Mouse (Mus musculus) E14TG2a.4 (cell line): ENCODE measurements around the gene Myo1a.
"Not testable (repeated sequence)": the region's sequence is repeated elsewhere in the genome, so short reads cannot be mapped to it uniquely, and the experiment has no call there.

ENCODE experiments used
- H3K27me3 ChIP-seq: 2 replicates; pipeline ENCODE4 v1.6.1; 2014; ENCODE audit warnings: low read length, control low read depth; ENCODE audit not compliant: insufficient read depth
- H3K36me3 ChIP-seq: 2 replicates; pipeline ENCODE4 v1.6.1; 2014; ENCODE audit warnings: low read length, control low read depth; ENCODE audit not compliant: insufficient read depth
- H3K4me1 ChIP-seq: replicated peaks from 2 replicates; pipeline ENCODE4 v1.6.1; 2014; ENCODE audit warnings: low read depth, low read length, control low read depth
- H3K4me3 ChIP-seq: replicated peaks from 2 replicates; pipeline ENCODE4 v1.5.1; 2014; ENCODE audit warnings: mild to moderate bottlenecking, low read length
- H3K9me3 ChIP-seq: 2 replicates; pipeline ENCODE4 v1.6.1; 2014; ENCODE audit warnings: low read length, control low read depth
- CTCF ChIP-seq: conservative IDR thresholded peaks from 2 replicates; pipeline ENCODE4 v1.5.1; 2014; ENCODE audit warnings: low read length
- NANOG ChIP-seq: IDR thresholded peaks from 2 replicates; pipeline ENCODE4 v1.6.1; 2014; ENCODE audit warnings: borderline replicate concordance, low read length, mixed read lengths
- POU5F1 ChIP-seq: IDR thresholded peaks from 2 replicates; pipeline ENCODE4 v1.6.1; 2014; ENCODE audit warnings: low read length, borderline replicate concordance

The Myo1a gene

DNA sequence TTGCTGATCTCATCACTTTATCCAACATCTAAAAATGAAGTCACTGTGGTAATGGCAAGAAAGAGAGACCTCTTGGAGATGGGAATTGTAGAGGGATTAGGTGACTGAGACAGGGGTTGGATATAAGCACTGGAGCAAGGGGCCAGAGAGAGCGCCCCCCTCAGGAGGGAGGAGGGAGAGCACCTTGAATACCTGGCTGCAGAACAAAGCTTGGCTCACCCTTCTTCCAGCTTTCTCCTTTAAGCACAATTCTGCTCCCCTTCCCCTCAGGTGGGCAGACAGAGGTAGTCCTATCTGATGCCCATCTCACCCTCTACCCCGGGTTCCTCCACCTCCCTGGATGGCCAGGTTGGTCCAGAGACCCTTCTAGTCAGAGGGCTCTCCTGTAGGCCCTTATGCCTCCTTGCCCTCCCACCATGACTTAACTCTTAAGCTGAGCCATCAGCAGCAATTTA, at the start of gene Myo1a:
TSS of gene Myo1a (plus strand) at position 405 of the 455 bp plus-strand sequence.
- Histone ChIP-seq H3K27me3 (peaks cover 8% of the 10 kb centered on the region), H3K9me3 (no peaks in the 10 kb centered on the region), H3K4me1 (peaks cover 62% of the 10 kb centered on the region), H3K36me3 (peaks cover 8% of the 10 kb centered on the region), H3K4me3 (no peak within 1 kb of the TSS)
- TF ChIP-seq CTCF (peak; percentile 62), POU5F1 (no peak)

- H3K4me1 ChIP-seq = peaks cover 89% of the 10 kb centered on the region
- H3K27me3 ChIP-seq, H3K9me3 ChIP-seq: not testable (repeated sequence)
- H3K4me3 ChIP-seq = peak overlapping the region; percentile 87
- peaks cover 25% of the 10 kb centered on the region for H3K36me3 ChIP-seq
Measured at GRCm38 (mm10) chr10:127657617-127658016, 47.4 kb upstream of the Myo1a start.

- H3K36me3 ChIP-seq = peaks cover 29% of the 10 kb centered on the region
- TF ChIP-seq CTCF = no peak
- no peak for TF ChIP-seq POU5F1
- no peak for TF ChIP-seq NANOG
Measured at GRCm38 (mm10) chr10:127658076-127658475, 46.9 kb upstream of the Myo1a start.

GRCm38 (mm10) chr10:127659551-127659950, 45.4 kb upstream of the Myo1a start:
- Histone ChIP-seq H3K4me3 (0 out of 2 replicates have a peak overlapping the region, but pooled peaks have one; percentile 87), H3K27me3 (peaks cover 11% of the 10 kb centered on the region)
- no peak for TF ChIP-seq CTCF

More at GRCm38 (mm10) chr10:127658076-127658475, 46.9 kb upstream of the Myo1a start:
- peaks cover 89% of the 10 kb centered on the region for H3K4me1 ChIP-seq
- H3K4me3 ChIP-seq = peak overlapping the region; percentile 87
- H3K27me3 ChIP-seq = no peaks in the 10 kb centered on the region; the same call in 1 of the 2 replicates
- H3K9me3 ChIP-seq = no peaks in the 10 kb centered on the region

GRCm38 (mm10) chr10:127661291-127661914, 43.6 kb upstream of the Myo1a start:
- TF ChIP-seq POU5F1 (no peak), CTCF (no peak), NANOG (no peak)
- H3K4me1 ChIP-seq = peaks cover 93% of the 10 kb centered on the region

More at GRCm38 (mm10) chr10:127659551-127659950, 45.4 kb upstream of the Myo1a start:
- Histone ChIP-seq H3K36me3 (peaks cover 43% of the 10 kb centered on the region), H3K4me1 (peaks cover 90% of the 10 kb centered on the region), H3K9me3 (no peaks in the 10 kb centered on the region)

DNA sequence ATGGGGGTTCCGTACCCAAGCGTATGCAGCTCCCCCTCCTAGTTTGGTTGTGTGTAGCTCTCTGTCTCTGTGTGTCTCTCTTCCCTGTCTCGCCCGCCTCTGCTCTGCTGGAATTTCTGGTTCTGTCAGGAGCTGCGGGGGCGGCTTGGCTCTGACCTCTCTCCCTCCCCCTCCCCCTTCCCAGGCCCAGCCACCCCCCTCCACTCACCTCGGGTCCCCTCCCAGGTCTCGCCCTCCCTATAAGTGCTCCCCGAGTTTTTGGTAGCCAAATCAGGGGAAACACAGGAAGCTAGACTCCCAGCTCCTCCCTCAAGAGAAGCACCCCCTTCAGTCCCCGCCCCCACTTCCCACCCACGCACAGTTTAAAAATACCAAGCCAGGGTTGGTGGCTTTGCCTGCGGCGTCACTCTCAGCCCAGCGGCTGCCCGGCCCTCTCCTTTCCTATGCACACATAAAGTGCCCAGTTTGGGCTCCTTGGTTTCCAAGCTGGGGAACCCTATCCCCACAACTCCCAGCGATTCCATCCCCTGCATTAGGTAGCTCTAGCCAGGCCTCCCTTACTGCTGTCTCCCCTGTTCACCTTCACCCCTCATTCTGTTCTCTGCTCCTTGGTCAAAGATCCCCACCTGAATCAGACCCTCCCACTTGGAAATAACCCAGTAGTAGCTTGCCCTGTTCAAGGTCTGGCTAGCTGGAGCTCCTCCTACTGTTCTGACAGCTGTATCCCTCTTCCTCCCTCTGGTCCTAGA, 42.9 kb upstream of the Myo1a start:
- peak overlapping the region; percentile 65 for H3K4me3 ChIP-seq
- H3K9me3 ChIP-seq = no peaks in the 10 kb centered on the region
- no peak for TF ChIP-seq POU5F1
- TF ChIP-seq CTCF = no peak
- TF ChIP-seq NANOG = no peak

More at GRCm38 (mm10) chr10:127661291-127661914, 43.6 kb upstream of the Myo1a start:
- peaks cover 30% of the 10 kb centered on the region for H3K27me3 ChIP-seq
- peaks cover 48% of the 10 kb centered on the region for H3K36me3 ChIP-seq
- no peaks in the 10 kb centered on the region for H3K9me3 ChIP-seq
- peak overlapping the region; percentile 61 for H3K4me3 ChIP-seq

GRCm38 (mm10) chr10:127662666-127663253, 42.2 kb upstream of the Myo1a start:
- Histone ChIP-seq H3K9me3 (no peaks in the 10 kb centered on the region), H3K4me3 (peak overlapping the region; percentile 65), H3K27me3 (peaks cover 35% of the 10 kb centered on the region), H3K4me1 (peaks cover 91% of the 10 kb centered on the region), H3K36me3 (peaks cover 48% of the 10 kb centered on the region)
- TF ChIP-seq CTCF (peak; percentile 15; the same call in 1 of the 2 replicates), NANOG (no peak), POU5F1 (no peak)

More for the DNA sequence above, 42.9 kb upstream of the Myo1a start:
- H3K27me3 ChIP-seq = peaks cover 31% of the 10 kb centered on the region
- H3K36me3 ChIP-seq = peaks cover 48% of the 10 kb centered on the region
- peaks cover 90% of the 10 kb centered on the region for H3K4me1 ChIP-seq

- Histone ChIP-seq H3K4me3 (peak overlapping the region; percentile 88), H3K36me3 (peaks cover 48% of the 10 kb centered on the region), H3K27me3 (peaks cover 35% of the 10 kb centered on the region), H3K9me3 (no peaks in the 10 kb centered on the region), H3K4me1 (peaks cover 91% of the 10 kb centered on the region)
- TF ChIP-seq CTCF (no peak), NANOG (no peak), POU5F1 (no peak)
Measured at GRCm38 (mm10) chr10:127663590-127663989, 41.4 kb upstream of the Myo1a start.
